Mouse (Mus musculus) liver, embryonic 14.5 days (tissue): ENCODE results near the gene Rdh13.

Source experiments
- CTCF ChIP-seq: IDR thresholded peaks from 2 replicates; pipeline ENCODE4 v1.5.1; 2016; ENCODE audit warnings: antibody characterized with exemption, low read depth, control low read depth
- EP300 ChIP-seq: IDR thresholded peaks from 2 replicates; pipeline ENCODE4 v1.6.1; 2016; ENCODE audit warnings: antibody characterized with exemption, low read depth

- TF ChIP-seq EP300 (no peak), CTCF (no peak)
Measured at GRCm38 (mm10) chr7:4493991-4494390, 48.5 kb upstream of the Rdh13 start.
